Mouse (Mus musculus): Measurements from ENCODE around the gene March10.

GRCm38 (mm10) chr11:105473716-105474351, 17.3 kb upstream of the March10 start:
- TF ChIP-seq CTCF (IDR thresholded peaks at IDR 0.05; ENCODE audit: insufficient read depth, low read depth, low read length) (no peak), POLR2A (IDR thresholded peaks at IDR 0.05; ENCODE audit: insufficient read depth, low read depth, low read length) (no peak)

Data from olfactory bulb, adult 2 months (tissue).